Mouse (Mus musculus) adrenal gland, postnatal 25 days (tissue): ENCODE measurements around the gene Gga2. TPM values are rescaled to one million over a fixed set of nuclear protein-coding genes. Genes with fewer than 3 reads are reported as not detected.

ENCODE experiments used
- DNase-seq: peaks from one replicate; pipeline ENCODE4 v3.0.0; 2021; ENCODE audit warnings: mixed read lengths
- total RNA-seq: library from RNA; stranded (reverse); gene quantifications from 2 replicates; pipeline ENCODE4 v1.2.3, GENCODE M21; 2021

Gga2 gene
- total RNA-seq, 1 experiment from 2014 or later: 17.6 TPM

GRCm38 (mm10) chr7:121936861-121937630 is 84.0 kb downstream of the Gga2 start:
- DNase-seq: no peak

Other genes starting within 250 kb of the Gga2 start
- not detected in 2 replicates for gene Scnn1b, start 156.2 kb downstream of the Gga2 start, total RNA-seq
- 23.1 and 31.7 TPM in 2 replicates for gene Cog7, start 39.5 kb downstream of the Gga2 start, total RNA-seq
- 53.2 and 56.1 TPM in 2 replicates for gene Ubfd1, start 46.0 kb upstream of the Gga2 start, total RNA-seq
- 18.5 and 19.7 TPM in 2 replicates for gene Ears2, start 46.0 kb upstream of the Gga2 start, total RNA-seq
- gene Ndufab1, start 80.7 kb upstream of the Gga2 start, total RNA-seq: 407 and 491 TPM in 2 replicates
- 2.8 and 3.2 TPM in 2 replicates for gene Palb2, start 111.8 kb upstream of the Gga2 start, total RNA-seq
- 60.0 and 77.0 TPM in 2 replicates for gene Dctn5, start 111.8 kb upstream of the Gga2 start, total RNA-seq
- 8.1 and 10.2 TPM in 2 replicates for gene Plk1, start 138.2 kb upstream of the Gga2 start, total RNA-seq
- gene Ern2, start 165.0 kb upstream of the Gga2 start, total RNA-seq: 0.15 TPM in 1 of 2 replicates, not detected in the other
- 0.62 and 1.6 TPM in 2 replicates for gene Chp2, start 198.3 kb upstream of the Gga2 start, total RNA-seq